Mouse (Mus musculus) ES-E14 (cell line): ENCODE data around the gene Sstr2. TPM values are rescaled to one million over a fixed set of nuclear protein-coding genes. Genes with fewer than 3 reads are reported as not detected.
"Not testable (repeated sequence)": the region's sequence is repeated elsewhere in the genome, so short reads cannot be mapped to it uniquely, and the experiment has no call there.

ENCODE experiments used
- DNase-seq: peaks from one replicate; pipeline ENCODE4 v3.0.0-alpha.2; 2013; ENCODE audit warnings: low read depth, low spot score
- H3K27ac ChIP-seq: 2 replicates; pipeline ENCODE4 v1.5.1; 2012; ENCODE audit warnings: low read depth, mild to moderate bottlenecking, low read length, moderate library complexity, mixed read lengths; ENCODE audit not compliant: poor library complexity, insufficient read depth, severe bottlenecking
- H3K36me3 ChIP-seq: 2 replicates; pipeline ENCODE4 v1.6.1; 2012; ENCODE audit warnings: mild to moderate bottlenecking, low read length, moderate library complexity, mixed read lengths; ENCODE audit not compliant: control insufficient read depth, poor library complexity, insufficient read depth, severe bottlenecking
- H3K4me1 ChIP-seq, 2 experiments: fragments of 150-350 bp in 1 of 2; sonication (generic) in 1 of 2; 2 replicates each; pipeline ENCODE4 v1.6.1; 2012; ENCODE audit warnings: low read length in 2 of 2, mild to moderate bottlenecking in 1 of 2, mixed read lengths in 1 of 2; ENCODE audit not compliant: control insufficient read depth in 2 of 2, insufficient read depth in 2 of 2, poor library complexity in 1 of 2
- H3K4me3 ChIP-seq, 2 experiments: fragments of 150-350 bp in 1 of 2; sonication (generic) in 1 of 2; 2 replicates each; pipeline ENCODE4 v1.5.1; 2012; ENCODE audit warnings: low read length in 2 of 2, low read depth in 1 of 2, mild to moderate bottlenecking in 1 of 2, mixed read lengths in 1 of 2; ENCODE audit not compliant: insufficient read depth in 1 of 2, poor library complexity in 1 of 2, severe bottlenecking in 1 of 2
- H3K9ac ChIP-seq: 2 replicates; pipeline ENCODE4 v1.6.1; 2012; ENCODE audit warnings: low read depth, mild to moderate bottlenecking, low read length, mixed read lengths; ENCODE audit not compliant: poor library complexity, insufficient read depth, severe bottlenecking
- H3K9me3 ChIP-seq: fragments of 150-350 bp; sonication (generic); 2 replicates; pipeline ENCODE4 v1.6.1; 2012; ENCODE audit warnings: low read depth, mild to moderate bottlenecking, low read length; ENCODE audit not compliant: control insufficient read depth, insufficient read depth
- CHD2 ChIP-seq: IDR thresholded peaks from 2 replicates; pipeline ENCODE4 v1.6.1; 2014; ENCODE audit warnings: mild to moderate bottlenecking, low read depth, low read length, inconsistent platforms
- HCFC1 ChIP-seq: IDR thresholded peaks from 2 replicates; pipeline ENCODE4 v1.6.1; 2012; ENCODE audit warnings: low read length, inconsistent platforms, borderline replicate concordance; ENCODE audit not compliant: insufficient read depth
- MAFK ChIP-seq: IDR thresholded peaks from 2 replicates; pipeline ENCODE4 v1.6.1; 2014; ENCODE audit warnings: mild to moderate bottlenecking, low read depth, low read length, inconsistent platforms; ENCODE audit not compliant: insufficient read depth
- ZC3H11A ChIP-seq: IDR thresholded peaks from 2 replicates; pipeline ENCODE4 v1.6.1; 2012; ENCODE audit warnings: low read depth, mild to moderate bottlenecking, inconsistent platforms, low read length, borderline replicate concordance
- ZNF384 ChIP-seq: IDR thresholded peaks from 2 replicates; pipeline ENCODE4 v1.6.1; 2012; ENCODE audit warnings: low read depth, low read length, inconsistent platforms
- in situ Hi-C, 2 experiments: fragments of 600-800 bp; cut with MboI; formaldehyde crosslinking; loops; one replicate each; pipeline ENCODE4 v1.15.1; 2025; ENCODE audit warnings: low sequenced_read_pairs in 2 of 2, inconsistent platforms in 1 of 2; ENCODE audit not compliant: unreplicated experiment in 2 of 2
- total RNA-seq: library from RNA; depleted of rRNA; stranded (reverse); fragments of 300-350 nt; gene quantifications from 2 replicates; pipeline ENCODE4 v1.2.3, GENCODE M21; 2012

Sstr2 gene
- total RNA-seq, 1 experiment: 0.45 TPM

- Histone ChIP-seq H3K36me3 (peaks cover 64% of the 10 kb centered on the region), H3K4me1 (peaks cover 2 to 4% of the 10 kb centered on the region in 2 experiments; a peak in 2 of 4 replicates), H3K9ac (no peak overlapping the region), H3K9me3 (no peaks in the 10 kb centered on the region), H3K4me3 (no peak overlapping the region), H3K27ac (no peak overlapping the region)
- TF ChIP-seq ZC3H11A: no peak
- DNase-seq: no peak
- in situ Hi-C loops: no loop called here
Observed at GRCm38 (mm10) chr11:113657221-113657620, 38.1 kb downstream of the Sstr2 start.

DNA sequence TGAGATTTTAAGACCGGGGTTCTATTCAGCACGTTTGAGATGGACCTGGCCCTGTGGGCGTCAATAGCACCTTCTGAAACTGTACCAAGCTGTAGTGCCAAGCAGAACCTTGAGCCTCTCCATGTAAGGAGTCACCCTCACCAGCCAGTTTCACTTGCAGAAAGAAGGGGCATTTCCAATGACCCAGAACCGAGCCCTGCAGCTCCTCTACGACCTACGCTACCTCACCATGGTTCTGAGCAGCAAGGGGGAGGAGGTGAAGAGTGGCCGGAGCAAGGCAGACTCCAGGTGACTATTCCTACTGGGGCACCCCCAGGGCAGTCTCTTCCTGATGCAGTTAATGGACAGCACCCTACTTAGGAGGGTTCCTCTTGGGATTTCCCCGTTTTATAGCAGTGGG is 39.2 kb downstream of the Sstr2 start:
- in situ Hi-C loops: no loop called here
- H3K9me3 ChIP-seq: no peaks in the 10 kb centered on the region
- no peak overlapping the region for H3K27ac ChIP-seq
- TF ChIP-seq HCFC1 (no peak), CHD2 (no peak), ZC3H11A (no peak), ZNF384 (no peak), MAFK (no peak)
- peaks cover 2 to 4% of the 10 kb centered on the region in 2 experiments; a peak in 2 of 4 replicates for H3K4me1 ChIP-seq
- H3K9ac ChIP-seq: no peak overlapping the region
- no peak for DNase-seq
- peaks cover 64% of the 10 kb centered on the region for H3K36me3 ChIP-seq
- H3K4me3 ChIP-seq: no peak overlapping the region

- no peak for TF ChIP-seq HCFC1
- TF ChIP-seq ZNF384: no peak
- TF ChIP-seq ZC3H11A: no peak
- no peak for TF ChIP-seq CHD2
- no peak for TF ChIP-seq MAFK
- H3K36me3 ChIP-seq: peaks cover 63% of the 10 kb centered on the region
- no peak overlapping the region for H3K4me3 ChIP-seq
- no peak overlapping the region for H3K9ac ChIP-seq
- H3K27ac ChIP-seq: no peak overlapping the region
- no peaks in the 10 kb centered on the region for H3K9me3 ChIP-seq
- peaks cover 2 to 4% of the 10 kb centered on the region in 2 experiments; a peak in 2 of 4 replicates for H3K4me1 ChIP-seq
- no peak for DNase-seq
- in situ Hi-C loops: no loop called here
Observed at GRCm38 (mm10) chr11:113658763-113659162, 39.6 kb downstream of the Sstr2 start.

DNA sequence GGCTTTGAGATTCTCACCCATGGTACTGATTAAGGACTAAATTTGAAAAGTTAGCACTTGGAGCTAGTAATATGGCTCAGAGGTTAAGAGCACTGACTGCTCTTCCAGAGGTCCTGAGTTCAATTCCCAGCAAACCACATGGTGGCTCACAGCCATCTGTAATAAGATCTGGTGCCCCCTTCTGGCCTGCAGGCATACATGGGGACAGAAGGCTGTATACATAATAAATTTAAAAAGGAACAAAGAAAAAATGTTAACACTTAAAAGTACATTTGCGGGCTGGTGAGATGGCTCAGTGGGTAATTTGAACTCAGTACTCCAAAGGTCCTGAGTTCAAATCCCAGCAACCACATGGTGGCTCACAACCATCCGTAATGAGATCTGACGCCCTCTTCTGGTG is 41.1 kb downstream of the Sstr2 start:
- H3K4me1 ChIP-seq, DNase-seq, H3K27ac ChIP-seq, in situ Hi-C loops, H3K9me3 ChIP-seq, H3K9ac ChIP-seq, H3K4me3 ChIP-seq: not testable (repeated sequence)
- peaks cover 60% of the 10 kb centered on the region for H3K36me3 ChIP-seq

GRCm38 (mm10) chr11:113660940-113661339 is 41.8 kb downstream of the Sstr2 start:
- H3K36me3 ChIP-seq: peaks cover 54% of the 10 kb centered on the region
- H3K4me1 ChIP-seq: peaks cover 2 to 4% of the 10 kb centered on the region in 2 experiments; a peak in 2 of 4 replicates
- in situ Hi-C loops: no loop called here
- H3K9ac ChIP-seq: no peak overlapping the region
- H3K4me3 ChIP-seq: no peak overlapping the region
- TF ChIP-seq HCFC1 (no peak), ZNF384 (no peak), MAFK (no peak), ZC3H11A (no peak), CHD2 (no peak)
- DNase-seq: no peak
- H3K27ac ChIP-seq: no peak overlapping the region
- no peaks in the 10 kb centered on the region for H3K9me3 ChIP-seq
